Mouse (Mus musculus): ENCODE data around the gene Dnm3. TPM values are rescaled to one million over a fixed set of nuclear protein-coding genes. Genes with fewer than 3 reads are reported as not detected.

The Dnm3 gene
- polyA plus RNA-seq, 1 experiment: 3.0 TPM

DNA sequence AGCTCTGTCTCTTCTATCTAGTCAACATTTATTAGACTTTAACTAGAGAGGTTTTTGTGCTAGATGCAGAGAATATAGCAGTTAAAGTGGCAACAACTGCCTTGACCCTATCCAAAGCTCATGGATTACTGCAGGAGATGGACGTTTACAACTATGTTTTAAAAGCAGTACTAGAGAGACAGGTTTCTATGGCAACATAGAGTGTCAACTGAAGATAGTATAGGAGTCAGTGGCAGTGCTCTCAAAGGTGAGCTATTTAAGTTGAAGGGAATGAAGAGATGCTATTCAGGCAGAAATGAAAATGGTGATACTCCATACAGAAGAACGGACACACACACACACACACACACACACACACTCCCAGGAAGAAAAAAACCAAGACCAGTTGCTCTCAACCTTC is 225.0 kb downstream of the Dnm3 start:
- Histone ChIP-seq H3ac (ENCODE audit: control insufficient read depth, insufficient read length) (no peak overlapping the region), H3K4me2 (ENCODE audit: low read depth) (no peak overlapping the region), H3K79me2 (ENCODE audit: control insufficient read depth, insufficient read depth) (no peaks in the 10 kb centered on the region), H3K36me3 (ENCODE audit: control insufficient read depth, insufficient read depth) (no peaks in the 10 kb centered on the region), H3K4me3 (no peak overlapping the region), H3K27me3 (ENCODE audit: control insufficient read depth, insufficient read depth, insufficient read length) (no peaks in the 10 kb centered on the region)
- TF ChIP-seq REST (IDR thresholded peaks at IDR 0.05; ENCODE audit: insufficient read depth, insufficient read length) (no peak), E2F4 (IDR thresholded peaks at IDR 0.05; ENCODE audit: insufficient read depth) (no peak), MYOG (IDR thresholded peaks at IDR 0.05; ENCODE audit: control insufficient read depth in 1 of 3, insufficient read depth in 1 of 3, insufficient read length in 2 of 3, low read depth in 2 of 3) (no peak), MAX (IDR thresholded peaks at IDR 0.05; ENCODE audit: low read depth) (no peak), CEBPB (IDR thresholded peaks at IDR 0.05; ENCODE audit: insufficient read depth, poor library complexity, severe bottlenecking) (no peak), TCF12 (IDR thresholded peaks at IDR 0.05; ENCODE audit: insufficient read depth, poor library complexity, severe bottlenecking) (no peak), USF1 (IDR thresholded peaks at IDR 0.05; ENCODE audit: low read depth) (no peak), POLR2A (IDR thresholded peaks at IDR 0.05; ENCODE audit: insufficient read length, low read depth) (no peak), POLR2AphosphoS2 (IDR thresholded peaks at IDR 0.05; ENCODE audit: insufficient read length, low read depth) (no peak), SRF (IDR thresholded peaks at IDR 0.05; ENCODE audit: control insufficient read depth, insufficient read length, low read depth) (no peak), MYOD1 (IDR thresholded peaks at IDR 0.05; ENCODE audit: control insufficient read depth in 1 of 3, insufficient read length in 2 of 3, low read depth in 2 of 3) (no peak), TCF3 (IDR thresholded peaks at IDR 0.05; ENCODE audit: insufficient read length, low read depth) (no peak)

DNA sequence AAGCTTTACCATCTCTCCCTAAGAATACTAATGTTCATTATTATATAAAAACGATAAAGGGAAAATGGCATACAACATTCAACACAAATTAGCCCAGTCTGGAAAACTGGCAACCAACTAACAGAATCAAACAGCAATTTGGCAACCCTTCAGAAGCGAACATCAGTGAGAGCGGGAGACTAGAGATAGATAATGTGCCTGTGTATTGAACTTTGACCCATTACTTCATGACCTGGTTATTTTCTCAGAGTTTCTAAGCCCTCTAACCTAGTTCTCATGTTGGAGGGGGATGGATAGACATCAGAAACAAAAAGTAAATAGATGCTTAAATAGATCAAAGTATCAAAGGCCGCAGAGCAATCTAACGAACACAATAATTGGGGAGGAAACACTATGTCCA is 230.6 kb downstream of the Dnm3 start:
- Histone ChIP-seq H3K4me3 (no peak overlapping the region), H3K27me3 (ENCODE audit: control insufficient read depth, insufficient read depth, insufficient read length) (no peaks in the 10 kb centered on the region), H3ac (ENCODE audit: control insufficient read depth, insufficient read length) (no peak overlapping the region), H3K36me3 (ENCODE audit: control insufficient read depth, insufficient read depth) (no peaks in the 10 kb centered on the region), H3K4me2 (ENCODE audit: low read depth) (no peak overlapping the region), H3K79me2 (ENCODE audit: control insufficient read depth, insufficient read depth) (no peaks in the 10 kb centered on the region)
- TF ChIP-seq CEBPB (IDR thresholded peaks at IDR 0.05; ENCODE audit: insufficient read depth, poor library complexity, severe bottlenecking): no peak
- no peak for TF ChIP-seq USF1 (IDR thresholded peaks at IDR 0.05; ENCODE audit: low read depth)

GRCm38 (mm10) chr1:162243651-162243990 is 234.2 kb downstream of the Dnm3 start:
- TF ChIP-seq POLR2A (IDR thresholded peaks at IDR 0.05; ENCODE audit: insufficient read length, low read depth): no peak

GRCm38 (mm10) chr1:162242980-162243650 is 234.7 kb downstream of the Dnm3 start:
- no peak overlapping the region for H3ac ChIP-seq (ENCODE audit: control insufficient read depth, insufficient read length)
- TF ChIP-seq REST (IDR thresholded peaks at IDR 0.05; ENCODE audit: insufficient read depth, insufficient read length) (no peak), POLR2A (IDR thresholded peaks at IDR 0.05; ENCODE audit: insufficient read length, low read depth) (no peak), TCF12 (IDR thresholded peaks at IDR 0.05; ENCODE audit: insufficient read depth, poor library complexity, severe bottlenecking) (no peak), TCF3 (IDR thresholded peaks at IDR 0.05; ENCODE audit: insufficient read length, low read depth) (no peak), SRF (IDR thresholded peaks at IDR 0.05; ENCODE audit: control insufficient read depth, insufficient read length, low read depth) (no peak), MAX (IDR thresholded peaks at IDR 0.05; ENCODE audit: low read depth) (no peak), MYOG (IDR thresholded peaks at IDR 0.05; ENCODE audit: control insufficient read depth in 1 of 3, insufficient read depth in 1 of 3, insufficient read length in 2 of 3, low read depth in 2 of 3) (no peak), POLR2AphosphoS2 (IDR thresholded peaks at IDR 0.05; ENCODE audit: insufficient read length, low read depth) (no peak), CEBPB (IDR thresholded peaks at IDR 0.05; ENCODE audit: insufficient read depth, poor library complexity, severe bottlenecking) (no peak), MYOD1 (IDR thresholded peaks at IDR 0.05; ENCODE audit: control insufficient read depth in 1 of 3, insufficient read length in 2 of 3, low read depth in 2 of 3) (no peak), USF1 (IDR thresholded peaks at IDR 0.05; ENCODE audit: low read depth) (no peak), E2F4 (IDR thresholded peaks at IDR 0.05; ENCODE audit: insufficient read depth) (no peak)
- peak overlapping the region; percentile 26 for H3K4me2 ChIP-seq (ENCODE audit: low read depth)
- H3K4me3 ChIP-seq: no peak overlapping the region
- no peaks in the 10 kb centered on the region for H3K79me2 ChIP-seq (ENCODE audit: control insufficient read depth, insufficient read depth)
- H3K27me3 ChIP-seq (ENCODE audit: control insufficient read depth, insufficient read depth, insufficient read length): no peaks in the 10 kb centered on the region
- no peaks in the 10 kb centered on the region for H3K36me3 ChIP-seq (ENCODE audit: control insufficient read depth, insufficient read depth)

More at GRCm38 (mm10) chr1:162243651-162243990, 234.2 kb downstream of the Dnm3 start:
- H3K4me3 ChIP-seq: no peak overlapping the region
- H3K4me2 ChIP-seq (ENCODE audit: low read depth): peak overlapping the region; percentile 26
- no peaks in the 10 kb centered on the region for H3K36me3 ChIP-seq (ENCODE audit: control insufficient read depth, insufficient read depth)
- no peaks in the 10 kb centered on the region for H3K79me2 ChIP-seq (ENCODE audit: control insufficient read depth, insufficient read depth)
- H3K27me3 ChIP-seq (ENCODE audit: control insufficient read depth, insufficient read depth, insufficient read length): no peaks in the 10 kb centered on the region
- no peak overlapping the region for H3ac ChIP-seq (ENCODE audit: control insufficient read depth, insufficient read length)

GRCm38 (mm10) chr1:162240720-162241119 is 237.1 kb downstream of the Dnm3 start:
- Histone ChIP-seq H3K79me2 (ENCODE audit: control insufficient read depth, insufficient read depth) (no peaks in the 10 kb centered on the region), H3ac (ENCODE audit: control insufficient read depth, insufficient read length) (no peak overlapping the region), H3K27me3 (ENCODE audit: control insufficient read depth, insufficient read depth, insufficient read length) (no peaks in the 10 kb centered on the region), H3K4me2 (ENCODE audit: low read depth) (no peak overlapping the region), H3K4me3 (no peak overlapping the region), H3K36me3 (ENCODE audit: control insufficient read depth, insufficient read depth) (no peaks in the 10 kb centered on the region)
- no peak for TF ChIP-seq POLR2A (IDR thresholded peaks at IDR 0.05; ENCODE audit: insufficient read length, low read depth)
- TF ChIP-seq POLR2AphosphoS2 (IDR thresholded peaks at IDR 0.05; ENCODE audit: insufficient read length, low read depth): no peak
- TF ChIP-seq SRF (IDR thresholded peaks at IDR 0.05; ENCODE audit: control insufficient read depth, insufficient read length, low read depth): no peak
- TF ChIP-seq TCF3 (IDR thresholded peaks at IDR 0.05; ENCODE audit: insufficient read length, low read depth): no peak
- no peak for TF ChIP-seq CEBPB (IDR thresholded peaks at IDR 0.05; ENCODE audit: insufficient read depth, poor library complexity, severe bottlenecking)
- TF ChIP-seq MYOD1 (IDR thresholded peaks at IDR 0.05; ENCODE audit: control insufficient read depth in 1 of 3, insufficient read length in 2 of 3, low read depth in 2 of 3): no peak
- no peak for TF ChIP-seq REST (IDR thresholded peaks at IDR 0.05; ENCODE audit: insufficient read depth, insufficient read length)
- TF ChIP-seq MYOG (IDR thresholded peaks at IDR 0.05; ENCODE audit: control insufficient read depth in 1 of 3, insufficient read depth in 1 of 3, insufficient read length in 2 of 3, low read depth in 2 of 3): no peak
- TF ChIP-seq USF1 (IDR thresholded peaks at IDR 0.05; ENCODE audit: low read depth): no peak
- no peak for TF ChIP-seq TCF12 (IDR thresholded peaks at IDR 0.05; ENCODE audit: insufficient read depth, poor library complexity, severe bottlenecking)
